Mouse (Mus musculus) spleen, adult 2 months (tissue): ENCODE measurements around the gene Odf3l1. TPM values are rescaled to one million over a fixed set of nuclear protein-coding genes. Genes with fewer than 3 reads are reported as not detected.

ENCODE experiments used
- DNase-seq, 2 experiments: peaks; one replicate each; pipeline versions ENCODE4 v3.0.0 to v3.0.0-alpha.2; 2012 to 2021; ENCODE audit warnings: low spot score in 2 of 2, low read depth in 1 of 2
- H3K27ac ChIP-seq: fragments of 200-500 bp; 2 replicates; pipeline ENCODE4 v1.5.1; 2012; ENCODE audit warnings: low read length, inconsistent platforms; ENCODE audit not compliant: insufficient read depth
- H3K27me3 ChIP-seq: fragments of 200-500 bp; 2 replicates; pipeline ENCODE4 v1.6.1; 2012; ENCODE audit warnings: mild to moderate bottlenecking, moderate library complexity, low read length, inconsistent platforms; ENCODE audit not compliant: control insufficient read depth, insufficient read depth
- H3K36me3 ChIP-seq: fragments of 200-500 bp; 2 replicates; pipeline ENCODE4 v1.6.1; 2012; ENCODE audit warnings: mild to moderate bottlenecking, low read length, inconsistent platforms; ENCODE audit not compliant: control insufficient read depth, insufficient read depth
- H3K4me1 ChIP-seq: fragments of 200-500 bp; 2 replicates; pipeline ENCODE4 v1.6.1; 2011; ENCODE audit warnings: inconsistent platforms; ENCODE audit not compliant: control insufficient read depth, insufficient read depth, insufficient read length
- H3K4me3 ChIP-seq: fragments of 200-500 bp; 2 replicates; pipeline ENCODE4 v1.5.1; 2011; ENCODE audit warnings: mild to moderate bottlenecking, inconsistent platforms; ENCODE audit not compliant: insufficient read depth, insufficient read length; ENCODE audit errors: extremely low read depth
- CTCF ChIP-seq: fragments of 200-500 bp; IDR thresholded peaks from 2 replicates; pipeline ENCODE4 v1.5.1; 2011; ENCODE audit warnings: mild to moderate bottlenecking, inconsistent platforms; ENCODE audit not compliant: insufficient read depth, insufficient read length, insufficient replicate concordance; ENCODE audit errors: extremely low read depth
- POLR2A ChIP-seq: fragments of 200-500 bp; IDR thresholded peaks from 2 replicates; pipeline ENCODE4 v1.6.1; 2011; ENCODE audit warnings: low read depth, low read length, inconsistent platforms
- WGBS: fragments of 180-500 bp; shearing (Covaris S2); methylation state at CpG from one replicate; pipeline ENCODE4 v1.1.7; 2018; 5-methylcytosine and 5-hydroxymethylcytosine counted together
- polyA plus RNA-seq: library from polyadenylated mRNA; depleted of rRNA; stranded (reverse); fragments of >200 nt; gene quantifications from 2 replicates; pipeline ENCODE4 v1.2.3, GENCODE M21; 2012; rRNA removed

Odf3l1 gene
- polyA plus RNA-seq, 1 experiment, result 0.28 TPM

DNA sequence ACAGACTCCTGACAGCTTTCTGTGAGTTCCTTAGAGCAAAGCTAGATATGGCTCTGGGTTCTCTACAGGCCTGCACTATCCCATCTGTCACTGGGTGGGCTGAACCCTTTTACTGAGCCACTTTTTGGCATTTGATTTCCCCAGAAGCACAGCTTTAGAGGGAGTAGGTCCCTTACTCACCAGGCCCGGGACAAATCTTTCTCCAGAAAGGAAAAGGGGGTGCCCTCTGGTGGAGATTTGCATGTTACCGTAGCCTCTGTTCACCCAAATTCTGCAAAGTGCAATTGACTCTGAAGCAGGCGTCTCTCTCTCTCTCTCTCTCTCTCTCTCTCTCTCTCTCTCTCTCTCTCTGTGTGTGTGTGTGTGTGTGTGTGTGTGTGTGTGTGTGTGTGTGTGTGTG lies 39.6 kb downstream of the Odf3l1 start:
- Histone ChIP-seq H3K36me3 (no peaks in the 10 kb centered on the region), H3K4me3 (no peak overlapping the region), H3K27ac (no peak overlapping the region), H3K4me1 (no peaks in the 10 kb centered on the region), H3K27me3 (peaks cover 2% of the 10 kb centered on the region; the same call in 1 of the 2 replicates)
- 7% methylated on average over 3 of the region's 3 CpGs for WGBS
- no peak for DNase-seq
- TF ChIP-seq POLR2A (no peak), CTCF (no peak)

- no peaks in the 10 kb centered on the region for H3K36me3 ChIP-seq
Observed at GRCm38 (mm10) chr9:56810916-56811315, 53.6 kb downstream of the Odf3l1 start.

DNA sequence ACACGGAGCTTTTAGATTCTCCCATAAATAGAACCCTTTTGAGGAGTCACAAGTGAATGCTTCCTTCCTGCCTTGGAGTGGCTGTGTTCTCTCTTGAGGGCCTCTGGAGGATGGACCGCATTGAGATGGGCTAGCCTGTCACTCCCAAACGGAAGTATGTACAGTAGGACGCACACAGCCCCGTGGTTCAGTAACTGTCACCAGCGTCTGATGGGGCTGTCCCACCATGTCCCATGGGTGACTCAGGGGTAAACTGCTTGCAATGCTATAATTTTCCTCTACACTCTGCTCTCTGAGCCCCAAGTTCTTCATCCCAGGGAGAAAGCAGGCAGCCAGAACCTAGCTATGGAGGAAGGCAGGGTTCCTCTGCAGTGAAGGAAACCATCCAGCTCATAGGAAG lies 56.5 kb downstream of the Odf3l1 start:
- Histone ChIP-seq H3K4me3 (no peak overlapping the region), H3K36me3 (no peaks in the 10 kb centered on the region), H3K4me1 (no peaks in the 10 kb centered on the region), H3K27ac (no peak overlapping the region), H3K27me3 (no peaks in the 10 kb centered on the region)
- 54% methylated on average over 6 of the region's 6 CpGs for WGBS
- DNase-seq, result no peak
- TF ChIP-seq POLR2A, result no peak
- no peak for TF ChIP-seq CTCF

More at GRCm38 (mm10) chr9:56810916-56811315, 53.6 kb downstream of the Odf3l1 start:
- Histone ChIP-seq H3K4me3 (no peak overlapping the region), H3K4me1 (no peaks in the 10 kb centered on the region), H3K27ac (no peak overlapping the region), H3K27me3 (no peaks in the 10 kb centered on the region)
- TF ChIP-seq POLR2A (no peak), CTCF (no peak)
- WGBS, result 79% methylated on average over 1 of the region's 1 CpGs
- DNase-seq, result no peak

- no peak for TF ChIP-seq CTCF
- TF ChIP-seq POLR2A, result no peak
- H3K4me1 ChIP-seq, result no peaks in the 10 kb centered on the region
- H3K27ac ChIP-seq, result no peak overlapping the region
- no peak overlapping the region for H3K4me3 ChIP-seq
- no peaks in the 10 kb centered on the region for H3K36me3 ChIP-seq
- DNase-seq, result no peak
- H3K27me3 ChIP-seq, result no peaks in the 10 kb centered on the region
- WGBS, result 92% methylated on average over 7 of the region's 7 CpGs
Observed at GRCm38 (mm10) chr9:56803146-56803545, 61.3 kb downstream of the Odf3l1 start.

Other genes starting within 250 kb of the Odf3l1 start
- 6.7 and 8.1 TPM in 2 replicates for gene Lingo1, start 68.2 kb downstream of the Odf3l1 start, polyA plus RNA-seq
- 1.3 TPM in 2 replicates for gene Cspg4, start 354 bp upstream of the Odf3l1 start, polyA plus RNA-seq
- 8.6 and 9.0 TPM in 2 replicates for gene Snx33, start 63.7 kb upstream of the Odf3l1 start, polyA plus RNA-seq
- gene Imp3, start 72.8 kb upstream of the Odf3l1 start, polyA plus RNA-seq, result 167 and 283 TPM in 2 replicates
- gene Snupn, start 86.2 kb upstream of the Odf3l1 start, polyA plus RNA-seq, result 2.8 and 3.7 TPM in 2 replicates
- gene Ptpn9, start 130.2 kb upstream of the Odf3l1 start, polyA plus RNA-seq, result 13.1 and 21.1 TPM in 2 replicates
- 83.3 and 98.2 TPM in 2 replicates for gene Sin3a, start 207.4 kb upstream of the Odf3l1 start, polyA plus RNA-seq